Mouse (Mus musculus): ENCODE measurements around the gene Gm10799.
"Not testable (repeated sequence)": the region's sequence is repeated elsewhere in the genome, so short reads cannot be mapped to it uniquely, and the experiment has no call there.

The Gm10799 gene

DNA sequence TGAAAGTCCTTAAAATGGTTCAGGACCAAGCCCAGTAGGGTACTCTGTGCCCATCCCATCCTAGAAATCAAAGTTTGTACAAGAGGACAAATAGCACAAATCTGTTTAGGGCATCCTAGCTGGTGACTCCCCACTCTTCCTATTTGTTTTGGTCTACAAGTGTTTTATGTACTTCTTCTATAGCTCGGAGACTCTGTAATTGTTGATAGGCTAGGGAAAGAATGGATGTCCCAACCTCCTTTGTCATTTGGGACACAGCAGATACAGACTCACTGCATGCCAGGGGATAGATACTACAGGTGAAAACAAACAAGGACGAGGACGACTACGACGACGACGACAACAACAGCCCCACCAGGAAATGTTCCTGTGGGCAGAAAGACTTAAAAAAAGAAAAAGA is at the start of gene Gm10799:
TSS of gene Gm10799 (minus strand) at position 101 of the 400 bp plus-strand sequence.
- not testable (repeated sequence) for DNase-seq (ENCODE audit: inconsistent age in 2 of 2, low spot score in 1 of 2)

DNA sequence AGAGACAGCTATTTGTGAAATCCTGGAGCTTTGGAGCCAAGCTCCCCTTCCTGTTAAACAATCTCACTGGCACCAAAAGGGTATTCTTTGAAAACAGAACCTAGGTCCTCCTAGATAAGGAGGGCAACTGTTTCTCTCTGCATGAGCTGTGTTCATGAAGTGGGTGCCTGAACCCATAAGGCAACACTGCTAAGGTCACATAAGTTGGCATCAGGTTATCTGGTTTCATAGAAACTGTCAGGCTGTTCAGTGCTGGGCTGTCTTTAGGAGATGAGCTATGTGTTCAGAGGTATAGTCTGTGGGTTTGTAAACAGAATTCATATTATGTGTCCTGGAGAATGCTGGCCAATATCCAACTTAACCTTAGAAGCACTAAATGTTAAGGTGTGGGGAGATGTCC is 48.8 kb upstream of the Gm10799 start:
- not testable (repeated sequence) for DNase-seq (ENCODE audit: inconsistent age in 2 of 2, low spot score in 1 of 2)

DNA sequence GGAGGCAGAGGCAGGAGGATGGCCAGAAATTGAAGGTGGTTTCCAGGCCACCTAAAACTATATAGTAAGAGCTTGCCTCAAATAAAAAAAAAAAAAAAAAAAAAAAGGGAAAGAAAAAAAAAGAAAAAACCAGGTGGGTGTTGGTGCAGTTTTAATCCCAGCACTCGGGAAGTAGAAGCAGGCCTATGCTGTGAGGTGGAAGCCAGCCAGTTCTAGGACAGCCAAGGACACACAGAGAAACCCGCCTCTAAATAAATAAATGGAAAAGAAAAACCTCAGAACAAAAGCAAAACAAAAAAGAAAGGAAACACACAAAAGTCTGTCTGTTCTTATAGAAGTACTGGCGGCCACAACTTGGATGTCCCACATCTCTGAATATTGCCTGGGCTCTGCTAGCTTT is 46.5 kb upstream of the Gm10799 start:
- DNase-seq (ENCODE audit: inconsistent age in 2 of 2, low spot score in 1 of 2), result peak; percentile 43 to 69

DNA sequence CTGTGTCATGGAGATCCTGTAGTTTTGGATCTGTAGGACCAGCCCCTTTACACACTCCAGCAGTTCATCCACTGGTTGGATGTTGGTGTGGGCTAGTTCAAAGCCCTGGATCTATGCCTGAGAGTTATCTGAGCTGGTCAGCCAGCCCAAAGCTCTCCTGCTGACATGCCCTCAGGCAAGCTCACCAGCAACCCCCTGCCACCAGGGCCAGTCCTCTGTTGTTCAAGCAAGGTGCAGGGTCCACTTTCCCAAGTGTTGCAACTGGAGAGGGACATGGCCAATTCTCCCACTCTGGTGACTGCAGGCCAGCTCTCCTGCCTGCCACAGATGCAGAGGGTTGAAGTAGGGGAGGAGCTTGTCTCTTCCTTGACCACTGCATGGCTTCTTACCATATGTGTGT is 45.2 kb upstream of the Gm10799 start:
- not testable (repeated sequence) for DNase-seq (ENCODE audit: inconsistent age in 2 of 2, low spot score in 1 of 2)

DNA sequence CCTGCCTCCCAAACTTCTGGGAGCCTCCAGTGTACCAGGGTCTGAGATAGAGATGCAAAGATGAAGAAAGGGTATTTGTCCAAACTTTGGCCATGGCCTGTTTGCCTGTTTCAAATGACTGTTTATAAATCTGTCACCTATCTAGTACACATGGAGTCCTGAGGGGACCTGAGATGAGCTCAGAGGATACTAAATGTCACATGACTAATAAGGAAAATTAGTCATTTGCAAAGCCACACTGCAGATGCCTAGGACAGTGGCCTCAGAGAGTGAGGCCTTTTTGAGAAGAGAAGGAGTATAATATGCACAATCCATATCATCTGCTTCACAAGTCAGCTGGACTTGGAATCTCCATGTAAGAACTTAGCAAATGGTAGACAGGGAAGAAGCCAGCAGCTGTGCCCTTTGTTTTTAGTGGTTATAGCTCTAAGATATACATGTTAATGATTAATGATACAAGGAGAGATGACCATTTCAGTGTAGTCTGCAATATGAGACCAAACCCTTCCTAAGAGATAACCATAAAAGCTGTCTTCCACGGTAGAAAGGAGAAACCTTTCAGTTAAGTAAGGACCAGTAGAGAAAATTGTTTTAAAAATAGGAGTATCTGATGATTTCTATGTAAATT is 42.9 kb upstream of the Gm10799 start:
- DNase-seq (ENCODE audit: inconsistent age in 2 of 2, low spot score in 1 of 2), result not testable (repeated sequence)

DNA sequence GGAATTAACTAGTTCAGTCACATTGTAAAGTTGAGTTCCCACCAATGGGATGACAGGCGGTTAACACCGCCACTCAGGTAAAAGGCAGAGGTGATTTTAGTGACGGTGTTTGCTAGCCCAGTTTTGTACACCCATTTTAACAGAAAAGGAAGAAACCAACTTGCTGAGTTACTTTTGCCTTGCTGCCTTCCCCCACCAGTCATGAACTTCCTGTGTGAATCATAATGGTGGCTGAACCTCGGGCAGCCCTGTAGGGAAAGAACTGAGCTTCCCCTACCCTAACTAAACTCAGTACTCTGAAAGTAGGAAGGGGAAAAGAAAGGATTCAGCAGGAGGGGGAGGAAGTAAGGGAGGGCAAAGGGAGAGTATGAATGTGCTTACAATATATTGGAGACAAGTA is 41.7 kb upstream of the Gm10799 start:
- peak in 1 of 2 experiments; percentile 30 for DNase-seq (ENCODE audit: inconsistent age in 2 of 2, low spot score in 1 of 2)

DNA sequence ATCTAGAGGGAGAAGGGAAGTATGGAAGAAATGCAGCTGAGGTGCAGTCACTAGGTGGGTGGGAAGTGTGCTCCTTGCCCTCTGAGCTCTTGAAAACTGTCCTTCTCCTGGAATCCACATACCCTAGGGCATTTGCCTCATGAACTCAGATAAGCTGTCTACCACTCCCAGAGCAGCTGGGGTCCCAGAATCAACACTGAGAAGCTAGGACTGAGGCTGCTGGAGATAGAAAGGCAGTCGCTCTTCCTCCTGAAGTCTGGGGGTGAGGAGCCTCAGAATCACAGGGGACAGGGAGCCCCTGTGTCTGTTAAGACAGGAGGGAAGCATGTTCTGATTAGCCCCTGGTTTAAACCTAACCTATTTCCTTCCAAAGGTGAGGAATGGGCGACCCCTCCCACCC is 41.2 kb upstream of the Gm10799 start:
- DNase-seq (ENCODE audit: inconsistent age in 2 of 2, low spot score in 1 of 2), result no peak

DNA sequence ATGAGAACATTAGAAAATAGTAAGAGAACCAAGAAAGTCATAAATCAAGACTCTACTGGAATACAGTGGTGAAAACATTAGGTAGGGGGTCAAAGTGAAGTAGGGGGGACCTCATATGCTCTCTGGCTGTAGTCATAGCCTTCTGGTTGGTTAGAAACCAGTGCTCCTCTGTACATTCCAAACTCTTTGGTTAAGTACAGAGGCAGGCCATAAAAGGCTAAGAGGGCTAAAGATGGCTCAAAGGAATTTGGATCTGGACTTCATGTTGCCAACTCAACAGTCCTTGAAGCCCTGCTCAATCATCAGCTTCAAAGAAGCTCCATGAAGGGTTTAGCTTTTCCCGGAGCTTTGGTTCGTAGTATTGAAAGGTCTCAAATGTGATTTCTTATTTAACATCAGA is 40.7 kb upstream of the Gm10799 start:
- DNase-seq (ENCODE audit: inconsistent age in 2 of 2, low spot score in 1 of 2), result peak in 1 of 2 experiments; percentile 68

DNA sequence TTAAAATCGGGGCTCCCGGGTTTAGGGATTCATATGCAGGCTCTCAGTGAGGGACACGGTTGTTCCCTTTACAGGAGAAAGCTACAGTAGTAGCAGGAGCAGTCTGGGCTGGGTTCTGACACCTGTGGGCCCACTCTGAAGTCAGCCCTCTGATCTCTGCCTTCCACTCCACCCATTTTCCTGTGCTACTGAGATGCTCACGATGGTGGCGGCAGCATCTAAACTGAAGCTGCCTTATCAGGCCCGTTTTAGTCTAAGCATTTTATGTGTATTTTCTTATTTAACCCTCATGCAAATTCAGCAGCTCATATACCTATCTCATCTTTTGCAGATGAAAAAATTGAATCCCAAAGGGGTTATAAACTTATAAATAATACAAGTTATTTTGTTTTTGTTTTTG is 36.5 kb upstream of the Gm10799 start:
- no peak for DNase-seq (ENCODE audit: inconsistent age in 2 of 2, low spot score in 1 of 2)

DNA sequence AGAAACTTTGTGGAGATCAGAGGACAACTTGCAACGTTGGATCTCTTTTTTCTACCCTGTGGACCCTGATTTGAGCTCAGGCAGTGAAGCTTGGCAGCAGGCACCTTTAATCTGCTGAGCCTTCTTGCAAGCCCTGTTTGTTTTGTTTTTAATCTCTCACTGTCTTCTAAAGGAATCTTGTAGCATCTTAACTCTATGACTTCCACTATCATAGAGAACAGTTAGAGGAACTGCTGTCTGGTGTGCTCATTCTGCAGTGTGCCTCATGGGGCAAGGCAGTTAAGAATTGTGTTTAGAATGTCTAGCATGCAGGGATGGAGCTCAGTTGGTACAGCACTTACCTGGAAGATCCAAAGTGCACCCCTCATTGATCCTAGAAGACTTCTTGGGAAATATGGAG is 31.6 kb upstream of the Gm10799 start:
- no peak for DNase-seq (ENCODE audit: inconsistent age in 2 of 2, low spot score in 1 of 2)

DNA sequence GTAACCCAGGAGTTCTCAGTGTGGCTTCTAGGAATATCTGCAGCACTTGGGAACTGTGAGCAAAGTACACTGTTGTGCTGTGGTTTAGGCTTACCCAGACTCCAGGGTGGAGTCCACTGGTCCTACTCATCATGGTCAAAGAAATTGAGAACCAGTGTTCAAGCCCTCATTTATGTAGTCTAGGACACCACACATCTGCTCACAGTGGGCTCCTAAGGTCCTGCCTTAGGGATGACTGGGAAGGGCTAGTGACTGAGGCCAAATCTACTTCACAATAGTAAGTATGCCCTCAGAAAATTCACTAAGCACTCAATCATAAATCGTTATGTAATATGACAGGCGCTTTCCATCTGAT is 30.9 kb upstream of the Gm10799 start:
- DNase-seq (ENCODE audit: inconsistent age in 2 of 2, low spot score in 1 of 2), result no peak

DNA sequence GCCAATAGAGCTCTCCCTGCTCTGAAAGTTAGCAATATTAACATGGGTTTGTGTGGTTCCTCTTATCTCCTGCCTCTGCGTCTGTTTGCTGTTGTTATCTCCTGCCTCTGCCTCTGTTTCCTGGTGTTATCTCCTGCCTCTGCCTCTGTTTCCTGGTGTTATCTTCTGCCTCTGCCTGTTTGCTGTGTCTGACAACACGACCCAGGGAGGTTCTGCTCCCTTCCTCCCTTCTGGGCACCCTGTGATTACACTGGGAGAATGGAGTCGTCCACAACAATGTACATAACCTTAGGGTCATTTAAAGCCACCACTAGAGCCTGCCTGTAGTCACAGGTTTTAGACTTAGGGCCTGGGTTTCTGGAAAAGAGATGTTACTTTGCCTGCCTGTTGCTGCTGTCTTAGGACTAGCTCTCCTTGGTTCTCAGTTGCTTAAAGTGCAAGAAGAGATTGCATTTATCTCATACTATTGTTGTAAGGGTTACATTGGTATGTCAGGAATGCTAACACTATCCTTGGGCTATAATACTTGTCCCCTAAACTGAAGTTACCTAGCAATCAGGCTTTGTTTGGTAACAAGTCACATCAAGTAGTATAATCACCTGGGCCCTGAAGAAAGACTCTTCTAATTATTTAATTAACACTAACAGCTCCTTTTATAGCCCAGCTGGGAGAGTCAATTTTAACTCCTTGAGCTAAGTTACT is 30.3 kb upstream of the Gm10799 start:
- DNase-seq (ENCODE audit: inconsistent age in 2 of 2, low spot score in 1 of 2), result no peak

DNA sequence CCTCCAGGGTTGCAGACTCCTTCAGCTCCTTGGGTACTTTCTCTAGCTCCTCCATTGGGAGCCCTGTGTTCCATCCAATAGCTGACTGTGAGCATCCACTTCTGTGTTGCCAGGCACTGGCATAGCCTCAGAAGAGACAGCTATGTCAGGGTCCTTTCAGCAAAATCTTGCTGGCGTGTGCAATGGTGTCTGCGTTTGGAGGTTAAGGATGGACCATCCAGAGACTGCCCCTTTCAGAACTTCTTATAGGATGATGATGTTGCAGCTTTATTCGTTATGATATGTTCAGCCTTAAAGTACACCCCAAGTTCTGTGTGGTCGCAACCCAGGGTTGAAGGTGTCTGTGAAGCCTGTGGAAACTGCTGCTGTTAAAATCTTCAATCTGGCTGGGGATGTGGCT is 29.0 kb upstream of the Gm10799 start:
- DNase-seq (ENCODE audit: inconsistent age in 2 of 2, low spot score in 1 of 2), result not testable (repeated sequence)

DNA sequence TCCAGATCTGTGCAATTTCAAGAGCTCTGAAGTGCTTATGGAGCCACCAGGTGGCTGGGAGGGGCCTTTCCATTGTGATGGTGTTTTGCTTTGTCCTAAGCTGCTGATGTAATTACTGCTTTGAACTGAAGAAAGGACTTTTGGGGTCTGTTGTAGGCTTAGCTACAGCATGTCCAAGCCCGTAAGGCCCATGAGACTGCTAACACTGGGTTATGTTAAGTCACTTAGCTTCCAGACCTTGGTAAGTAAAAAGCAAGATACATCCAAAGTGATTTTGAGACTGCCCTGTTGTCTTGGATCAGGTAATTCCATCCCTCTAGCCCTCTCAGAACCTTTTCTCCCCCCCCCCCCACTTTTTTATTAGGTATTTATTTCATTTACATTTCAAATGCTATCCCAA is 28.4 kb upstream of the Gm10799 start:
- not testable (repeated sequence) for DNase-seq (ENCODE audit: inconsistent age in 2 of 2, low spot score in 1 of 2)

DNA sequence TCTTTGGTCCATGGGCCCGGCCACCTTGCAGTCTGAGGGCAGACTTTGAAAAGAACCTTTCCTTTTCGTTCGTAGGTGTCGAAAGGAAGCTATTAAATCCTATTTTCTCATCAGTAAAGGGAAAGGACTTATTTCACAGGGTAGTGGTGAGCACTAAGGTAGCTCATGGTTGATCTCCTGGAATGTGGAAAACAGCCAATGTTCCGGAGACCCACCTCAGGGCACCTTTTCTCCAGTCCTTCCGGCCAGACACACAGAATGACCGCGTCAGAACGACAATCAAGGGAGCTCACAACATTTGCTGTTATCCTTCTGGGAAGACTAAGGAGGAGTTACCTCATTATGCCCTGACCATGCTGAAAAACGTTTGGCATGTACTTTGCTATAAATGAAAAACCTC is 27.9 kb upstream of the Gm10799 start:
- DNase-seq (ENCODE audit: inconsistent age in 2 of 2, low spot score in 1 of 2), result no peak

DNA sequence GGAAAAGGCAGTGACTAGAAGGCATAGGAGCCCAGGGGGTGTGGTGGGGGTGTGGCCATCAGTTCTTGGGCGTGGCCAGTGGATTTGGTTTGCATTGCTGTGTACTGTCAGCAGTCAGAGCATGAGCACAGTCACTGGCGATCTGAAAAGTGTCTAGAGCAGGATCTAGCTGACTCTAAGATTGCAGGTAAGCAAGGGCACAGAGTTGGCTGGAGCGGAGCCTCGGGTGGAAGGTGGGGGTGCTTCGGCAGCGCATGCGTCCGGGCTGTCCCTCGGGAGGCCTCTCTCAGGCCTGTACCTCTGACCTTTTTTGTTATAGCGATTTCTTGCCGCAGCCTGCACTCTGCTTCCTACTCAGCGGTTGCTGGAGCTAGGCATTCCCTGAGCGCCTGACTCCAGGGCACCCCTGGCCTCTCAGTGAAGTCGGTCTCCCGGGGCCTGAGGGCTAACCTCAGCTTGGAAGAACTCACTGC is 27.4 kb upstream of the Gm10799 start, which contains the start of gene Cd59a:
TSS of gene Cd59a (plus strand) at position 61 of the 473 bp plus-strand sequence.
- DNase-seq (ENCODE audit: inconsistent age in 2 of 2, low spot score in 1 of 2), result peak; percentile 92 to 97

DNA sequence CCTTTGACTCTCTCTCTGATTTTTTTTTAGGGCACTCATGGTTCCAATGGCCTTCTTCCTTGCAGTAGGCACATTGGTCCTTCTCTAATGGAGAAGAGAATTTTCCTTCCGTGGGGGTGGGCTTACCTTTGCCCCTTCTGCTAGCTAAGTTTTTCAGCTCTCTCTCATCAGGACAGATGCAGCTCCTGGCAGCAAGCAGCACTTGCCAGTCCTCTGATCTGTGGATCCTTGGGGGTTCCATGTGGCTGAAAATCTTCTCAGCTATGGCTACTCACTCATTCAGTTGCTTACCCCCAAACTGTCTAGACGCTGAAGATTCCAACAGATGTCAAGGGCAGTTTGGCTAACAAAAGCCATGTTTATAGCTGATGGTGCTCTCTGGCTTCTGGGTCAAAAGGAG is 25.0 kb upstream of the Gm10799 start:
- DNase-seq (ENCODE audit: inconsistent age in 2 of 2, low spot score in 1 of 2), result no peak

DNA sequence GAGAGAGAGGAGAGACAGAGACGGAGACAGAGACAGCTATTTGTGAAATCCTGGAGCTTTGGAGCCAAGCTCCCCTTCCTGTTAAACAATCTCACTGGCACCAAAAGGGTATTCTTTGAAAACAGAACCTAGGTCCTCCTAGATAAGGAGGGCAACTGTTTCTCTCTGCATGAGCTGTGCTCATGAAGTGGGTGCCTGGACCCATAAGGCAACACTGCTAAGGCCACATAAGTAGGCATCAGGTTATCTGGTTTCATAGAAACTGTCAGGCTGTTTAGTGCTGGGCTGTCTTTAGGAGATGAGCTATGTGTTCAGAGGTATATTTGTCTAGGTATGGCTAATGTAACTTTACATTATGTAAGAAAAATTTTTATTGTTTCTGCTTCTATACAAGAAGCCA is 19.2 kb upstream of the Gm10799 start:
- not testable (repeated sequence) for DNase-seq (ENCODE audit: inconsistent age in 2 of 2, low spot score in 1 of 2)

DNA sequence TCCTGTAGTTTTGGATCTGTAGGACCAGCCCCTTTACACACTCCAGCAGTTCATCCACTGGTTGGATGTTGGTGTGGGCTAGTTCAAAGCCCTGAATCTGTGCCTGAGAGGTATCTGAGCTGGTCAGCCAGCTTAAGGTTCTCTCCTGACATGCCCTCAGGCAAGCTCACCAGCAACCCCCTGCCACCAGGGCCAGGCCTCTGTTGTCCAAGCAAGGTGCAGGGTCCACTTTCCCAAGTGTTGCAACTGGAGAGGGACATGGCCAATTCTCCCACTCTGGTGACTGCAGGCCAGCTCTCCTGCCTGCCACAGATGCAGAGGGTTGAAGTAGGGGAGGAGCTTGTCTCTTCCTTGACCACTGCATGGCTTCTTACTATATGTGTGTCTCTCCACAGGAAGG is 15.7 kb upstream of the Gm10799 start:
- not testable (repeated sequence) for DNase-seq (ENCODE audit: inconsistent age in 2 of 2, low spot score in 1 of 2)

DNA sequence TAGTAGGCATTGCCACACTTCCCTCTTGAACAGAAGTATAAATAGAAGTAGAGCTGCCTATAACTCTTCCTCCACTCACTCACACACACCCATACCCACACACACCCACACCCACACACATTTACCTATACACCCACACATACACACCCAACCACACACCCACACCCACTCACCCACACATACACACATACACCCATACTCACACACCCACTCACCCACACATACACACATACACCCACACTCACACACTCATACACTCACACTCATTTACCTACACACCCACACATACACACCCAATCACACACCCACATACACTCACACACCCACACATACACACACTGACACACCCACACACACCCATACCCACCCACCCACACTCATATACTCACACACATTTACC is 14.1 kb upstream of the Gm10799 start:
- peak in 1 of 2 experiments; percentile 3 for DNase-seq (ENCODE audit: inconsistent age in 2 of 2, low spot score in 1 of 2)

DNA sequence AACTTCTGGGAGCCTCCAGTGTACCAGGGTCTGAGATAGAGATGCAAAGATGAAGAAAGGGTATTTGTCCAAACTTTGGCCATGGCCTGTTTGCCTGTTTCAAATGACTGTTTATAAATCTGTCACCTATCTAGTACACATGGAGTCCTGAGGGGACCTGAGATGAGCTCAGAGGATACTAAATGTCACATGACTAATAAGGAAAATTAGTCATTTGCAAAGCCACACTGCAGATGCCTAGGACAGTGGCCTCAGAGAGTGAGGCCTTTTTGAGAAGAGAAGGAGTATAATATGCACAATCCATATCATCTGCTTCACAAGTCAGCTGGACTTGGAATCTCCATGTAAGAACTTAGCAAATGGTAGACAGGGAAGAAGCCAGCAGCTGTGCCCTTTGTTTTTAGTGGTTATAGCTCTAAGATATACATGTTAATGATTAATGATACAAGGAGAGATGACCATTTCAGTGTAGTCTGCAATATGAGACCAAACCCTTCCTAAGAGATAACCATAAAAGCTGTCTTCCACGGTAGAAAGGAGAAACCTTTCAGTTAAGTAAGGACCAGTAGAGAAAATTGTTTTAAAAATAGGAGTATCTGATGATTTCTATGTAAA is 13.2 kb upstream of the Gm10799 start:
- DNase-seq (ENCODE audit: inconsistent age in 2 of 2, low spot score in 1 of 2), result not testable (repeated sequence)

DNA sequence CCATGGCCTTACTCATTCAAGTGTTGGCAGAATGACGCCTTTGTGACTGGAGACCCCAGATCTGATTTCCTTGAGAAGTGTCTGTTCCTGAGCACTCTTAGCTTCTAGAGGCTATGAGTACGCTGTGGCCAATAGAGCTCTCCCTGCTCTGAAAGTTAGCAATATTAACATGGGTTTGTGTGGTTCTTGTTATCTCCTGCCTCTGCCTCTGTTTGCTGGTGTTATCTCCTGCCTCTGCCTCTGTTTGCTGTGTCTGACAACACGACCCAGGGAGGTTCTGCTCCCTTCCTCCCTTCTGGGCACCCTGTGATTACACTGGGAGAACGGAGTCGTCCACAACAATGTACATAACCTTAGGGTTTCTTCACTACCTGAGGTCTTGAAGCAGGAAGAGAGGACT is 9.9 kb upstream of the Gm10799 start:
- not testable (repeated sequence) for DNase-seq (ENCODE audit: inconsistent age in 2 of 2, low spot score in 1 of 2)
